Mouse (Mus musculus): ENCODE data around the gene Cd300a.

DNA sequence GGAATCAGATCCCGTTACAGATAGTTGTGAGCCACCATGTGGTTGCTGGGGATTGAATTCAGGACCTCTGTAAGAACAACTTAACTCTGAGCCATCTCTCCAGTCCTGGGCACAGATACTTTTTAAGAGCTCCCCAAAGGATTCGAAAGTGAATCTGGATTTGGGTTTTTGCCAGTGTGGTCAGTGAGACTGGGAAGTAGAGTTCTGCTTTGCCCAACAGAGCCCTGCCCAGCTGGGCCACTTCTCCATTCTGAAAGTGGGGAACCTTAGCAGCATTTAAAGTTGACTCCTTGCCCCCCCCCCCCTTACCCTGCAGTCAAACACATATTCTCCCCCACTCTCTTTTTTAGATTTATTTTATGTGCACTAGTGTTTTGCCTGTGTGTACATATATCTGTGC lies 10.2 kb upstream of the Cd300a start:
- TF ChIP-seq POLR2A (IDR thresholded peaks at IDR 0.05; ENCODE audit: borderline replicate concordance, control insufficient read depth, low read depth, low read length), result no peak
- TF ChIP-seq CTCF (IDR thresholded peaks at IDR 0.05; ENCODE audit: control insufficient read depth, insufficient read depth, low read length), result no peak

Data from bone marrow, adult 2 months (tissue).